Mouse (Mus musculus) C2C12 (cell line): ENCODE data around the gene Aco1. TPM values are rescaled to one million over a fixed set of nuclear protein-coding genes. Genes with fewer than 3 reads are reported as not detected.

Source experiments
- H3K27me3 ChIP-seq: one replicate; pipeline ENCODE4 v1.6.1; 2011; ENCODE audit not compliant: control insufficient read depth, insufficient read depth, insufficient read length
- H3K36me3 ChIP-seq: one replicate; pipeline ENCODE4 v1.6.1; 2011; ENCODE audit not compliant: control insufficient read depth, insufficient read depth
- H3K4me3 ChIP-seq: one replicate; pipeline ENCODE4 v1.5.1; 2011; ENCODE audit warnings: mild to moderate bottlenecking, control low read depth; ENCODE audit not compliant: poor library complexity, insufficient read depth, severe bottlenecking
- H3K79me2 ChIP-seq: one replicate; pipeline ENCODE4 v1.6.1; 2011; ENCODE audit not compliant: control insufficient read depth, insufficient read depth
- H3K79me3 ChIP-seq: one replicate; pipeline ENCODE4 v1.6.1; 2011; ENCODE audit warnings: low read depth, control low read depth
- H3ac ChIP-seq: one replicate; pipeline ENCODE3; 2011; ENCODE audit warnings: low read depth; ENCODE audit not compliant: control insufficient read depth, insufficient read length
- CEBPB ChIP-seq: IDR thresholded peaks from one replicate; pipeline ENCODE4 v1.6.1; 2011; ENCODE audit warnings: low read depth, mild to moderate bottlenecking, control low read depth, moderate library complexity
- CTCF ChIP-seq: IDR thresholded peaks from one replicate; pipeline ENCODE4 v1.5.1; 2011; ENCODE audit not compliant: control insufficient read depth, insufficient read depth, insufficient read length
- FOSL1 ChIP-seq: IDR thresholded peaks from one replicate; pipeline ENCODE4 v1.8.0; 2011; ENCODE audit warnings: mild to moderate bottlenecking, low read length; ENCODE audit not compliant: poor library complexity, insufficient read depth, severe bottlenecking
- MAX ChIP-seq: IDR thresholded peaks from one replicate; pipeline ENCODE4 v1.6.1; 2011; ENCODE audit warnings: mild to moderate bottlenecking, control low read depth
- MYOD1 ChIP-seq: IDR thresholded peaks from one replicate; pipeline ENCODE4 v1.6.1; 2011; ENCODE audit warnings: low read depth; ENCODE audit not compliant: control insufficient read depth, insufficient read length
- MYOG ChIP-seq: IDR thresholded peaks from one replicate; pipeline ENCODE4 v1.6.1; 2011; ENCODE audit not compliant: control insufficient read depth, insufficient read length; ENCODE audit errors: extremely low read depth
- USF1 ChIP-seq: IDR thresholded peaks from one replicate; pipeline ENCODE4 v1.6.1; 2011; ENCODE audit warnings: low read depth, mild to moderate bottlenecking, control low read depth, moderate library complexity
- polyA plus RNA-seq: library from polyadenylated mRNA; unstranded; fragments of >200 nt; fragmentation: generic; extraction: Trizol; gene quantifications from one replicate; pipeline ENCODE4 v1.2.1, GENCODE M21; 2012; ENCODE audit warnings: missing spikeins

Gene Aco1
- polyA plus RNA-seq, 1 experiment, result 32.6 TPM

GRCm38 (mm10) chr4:40192246-40192645 lies 49.4 kb downstream of the Aco1 start:
- Histone ChIP-seq H3K36me3 (peaks cover 52% of the 10 kb centered on the region), H3K79me2 (no peaks in the 10 kb centered on the region), H3K79me3 (no peaks in the 10 kb centered on the region), H3K4me3 (no peak overlapping the region), H3ac (no peak overlapping the region), H3K27me3 (no peaks in the 10 kb centered on the region)
- TF ChIP-seq MYOD1 (no peak), MAX (no peak), FOSL1 (no peak), MYOG (no peak), USF1 (no peak)

- Histone ChIP-seq H3K27me3 (no peaks in the 10 kb centered on the region), H3K79me2 (no peaks in the 10 kb centered on the region), H3K36me3 (peaks cover 40% of the 10 kb centered on the region), H3K4me3 (no peak overlapping the region), H3K79me3 (no peaks in the 10 kb centered on the region), H3ac (no peak overlapping the region)
- TF ChIP-seq FOSL1 (no peak), MYOG (no peak), CTCF (no peak), CEBPB (no peak), MAX (no peak), MYOD1 (no peak), USF1 (no peak)
Observed at GRCm38 (mm10) chr4:40193461-40193860, 50.6 kb downstream of the Aco1 start.

GRCm38 (mm10) chr4:40195336-40195735 lies 52.5 kb downstream of the Aco1 start:
- peaks cover 39% of the 10 kb centered on the region for H3K36me3 ChIP-seq
- no peaks in the 10 kb centered on the region for H3K79me2 ChIP-seq
- no peak overlapping the region for H3K4me3 ChIP-seq
- H3K79me3 ChIP-seq, result no peaks in the 10 kb centered on the region
- no peaks in the 10 kb centered on the region for H3K27me3 ChIP-seq
- TF ChIP-seq CTCF (no peak), FOSL1 (no peak), CEBPB (no peak), MYOD1 (no peak), MYOG (no peak), USF1 (no peak), MAX (no peak)
- no peak overlapping the region for H3ac ChIP-seq

GRCm38 (mm10) chr4:40202205-40202604 lies 59.3 kb downstream of the Aco1 start:
- TF ChIP-seq MYOG (no peak), CTCF (no peak), MYOD1 (no peak), MAX (no peak), CEBPB (no peak), USF1 (no peak), FOSL1 (no peak)
- Histone ChIP-seq H3K79me3 (no peaks in the 10 kb centered on the region), H3ac (no peak overlapping the region), H3K36me3 (peaks cover 14% of the 10 kb centered on the region), H3K79me2 (no peaks in the 10 kb centered on the region), H3K27me3 (no peaks in the 10 kb centered on the region), H3K4me3 (no peak overlapping the region)

GRCm38 (mm10) chr4:40204374-40204773 lies 61.5 kb downstream of the Aco1 start:
- Histone ChIP-seq H3K79me2 (no peaks in the 10 kb centered on the region), H3K79me3 (no peaks in the 10 kb centered on the region), H3ac (no peak overlapping the region), H3K4me3 (no peak overlapping the region), H3K36me3 (peaks cover 9% of the 10 kb centered on the region), H3K27me3 (no peaks in the 10 kb centered on the region)
- no peak for TF ChIP-seq CEBPB
- TF ChIP-seq FOSL1, result no peak
- no peak for TF ChIP-seq MYOD1
- TF ChIP-seq MAX, result no peak
- TF ChIP-seq CTCF, result no peak
- no peak for TF ChIP-seq USF1
- no peak for TF ChIP-seq MYOG

GRCm38 (mm10) chr4:40205231-40205903 lies 62.5 kb downstream of the Aco1 start:
- no peaks in the 10 kb centered on the region for H3K79me3 ChIP-seq
- H3K27me3 ChIP-seq, result no peaks in the 10 kb centered on the region
- H3ac ChIP-seq, result no peak overlapping the region
- no peaks in the 10 kb centered on the region for H3K79me2 ChIP-seq
- H3K4me3 ChIP-seq, result no peak overlapping the region
- H3K36me3 ChIP-seq, result peaks cover 9% of the 10 kb centered on the region
- no peak for TF ChIP-seq FOSL1
- TF ChIP-seq USF1, result no peak
- no peak for TF ChIP-seq MAX
- no peak for TF ChIP-seq MYOG
- no peak for TF ChIP-seq CTCF
- TF ChIP-seq CEBPB, result no peak
- no peak for TF ChIP-seq MYOD1
